Mouse (Mus musculus) bone marrow macrophage, adult 2 months (primary cell): ENCODE measurements around the gene Ttll13. TPM values are rescaled to one million over a fixed set of nuclear protein-coding genes. Genes with fewer than 3 reads are reported as not detected.

Experiments used
- H3K27ac ChIP-seq: 2 replicates; pipeline ENCODE4 v1.5.1; 2012; ENCODE audit warnings: low read depth, low read length; ENCODE audit not compliant: insufficient read depth
- H3K4me1 ChIP-seq: 2 replicates; pipeline ENCODE4 v1.6.1; 2012; ENCODE audit warnings: low read length; ENCODE audit not compliant: control insufficient read depth, insufficient read depth
- H3K4me3 ChIP-seq: 2 replicates; pipeline ENCODE4 v1.5.1; 2012; ENCODE audit warnings: mild to moderate bottlenecking, low read length, moderate library complexity; ENCODE audit not compliant: insufficient read depth
- CTCF ChIP-seq: IDR thresholded peaks from 2 replicates; pipeline ENCODE4 v1.5.1; 2012; ENCODE audit warnings: low read depth, mild to moderate bottlenecking, low read length, moderate library complexity
- POLR2A ChIP-seq: IDR thresholded peaks from 2 replicates; pipeline ENCODE4 v1.6.1; 2012; ENCODE audit warnings: mild to moderate bottlenecking, low read depth, low read length, borderline replicate concordance
- polyA plus RNA-seq: library from polyadenylated mRNA; stranded (reverse); fragments of >200 nt; gene quantifications from 2 replicates; pipeline ENCODE4 v1.2.4, GENCODE M21; 2012; ENCODE audit not compliant: missing spikeins, insufficient read depth, insufficient read length

Ttll13 gene
- polyA plus RNA-seq, 1 experiment = not detected

DNA sequence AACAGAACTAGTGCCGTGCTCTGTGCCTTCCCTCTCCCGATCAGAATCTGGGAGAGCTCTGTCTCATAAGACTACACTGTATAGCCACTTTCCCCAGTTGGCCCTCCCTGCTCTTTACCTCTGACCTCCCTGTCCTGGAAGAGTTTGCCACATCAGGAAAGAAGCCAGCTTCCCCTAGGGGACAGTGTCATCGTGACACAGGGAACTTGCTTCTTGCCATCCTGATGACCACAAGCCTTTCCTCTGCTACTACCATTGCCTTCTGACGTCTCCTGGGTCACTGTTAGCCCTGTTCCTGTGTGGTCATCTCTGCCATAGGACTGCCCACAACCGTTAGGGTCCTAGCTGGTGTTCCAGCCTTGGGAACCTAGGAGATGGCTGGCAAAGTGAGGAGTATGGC lies 43.2 kb upstream of the Ttll13 start:
- Histone ChIP-seq H3K27ac (no peak overlapping the region), H3K4me3 (no peak overlapping the region), H3K4me1 (peaks cover 32% of the 10 kb centered on the region)
- TF ChIP-seq CTCF (no peak), POLR2A (no peak)

DNA sequence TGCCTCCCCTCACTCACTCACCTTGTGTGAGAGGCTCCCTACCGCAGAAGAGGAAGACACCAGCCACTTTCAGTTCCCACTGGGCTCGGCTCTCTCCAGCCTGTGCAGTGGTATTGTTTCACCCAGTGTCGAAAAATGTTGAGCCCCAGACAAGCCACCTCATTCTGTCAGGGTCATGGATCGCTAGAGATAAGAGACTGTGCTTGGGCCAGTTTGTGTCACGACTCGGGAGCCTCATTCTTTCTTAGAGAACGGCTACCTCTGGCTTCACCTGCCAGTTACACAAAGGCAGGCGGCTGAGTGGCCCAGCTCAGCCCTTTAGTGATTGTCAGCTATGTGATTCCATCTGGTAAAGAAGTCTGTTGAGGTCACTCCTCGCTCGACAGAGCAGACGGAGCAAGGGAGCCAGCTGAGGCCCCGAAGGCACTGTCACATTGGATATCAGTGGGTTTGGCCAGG lies 42.5 kb upstream of the Ttll13 start:
- no peak overlapping the region for H3K27ac ChIP-seq
- H3K4me1 ChIP-seq = peaks cover 37% of the 10 kb centered on the region
- no peak for TF ChIP-seq POLR2A
- TF ChIP-seq CTCF = no peak

DNA sequence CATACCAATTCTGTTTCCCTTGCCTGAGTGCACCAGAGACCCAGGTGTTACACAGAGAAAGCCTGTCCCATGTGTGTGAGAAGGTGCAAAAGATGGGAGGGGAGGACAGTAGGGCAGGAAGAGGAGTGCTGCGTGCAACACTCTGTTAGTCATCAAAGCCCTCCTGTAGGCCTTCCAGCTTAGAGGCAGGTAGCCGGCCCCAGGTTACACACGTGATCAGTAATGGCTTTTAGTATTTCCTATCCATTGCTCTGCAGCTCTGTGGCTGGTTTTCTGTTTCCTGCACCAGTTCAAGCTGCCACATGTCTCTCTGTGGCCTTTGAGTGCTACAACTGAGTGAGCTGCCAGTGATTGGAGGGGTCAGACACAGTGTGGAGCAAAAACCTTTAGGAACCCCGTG lies 41.8 kb upstream of the Ttll13 start:
- H3K4me1 ChIP-seq = peaks cover 42% of the 10 kb centered on the region

More for the DNA sequence above, 42.5 kb upstream of the Ttll13 start:
- no peak overlapping the region for H3K4me3 ChIP-seq

DNA sequence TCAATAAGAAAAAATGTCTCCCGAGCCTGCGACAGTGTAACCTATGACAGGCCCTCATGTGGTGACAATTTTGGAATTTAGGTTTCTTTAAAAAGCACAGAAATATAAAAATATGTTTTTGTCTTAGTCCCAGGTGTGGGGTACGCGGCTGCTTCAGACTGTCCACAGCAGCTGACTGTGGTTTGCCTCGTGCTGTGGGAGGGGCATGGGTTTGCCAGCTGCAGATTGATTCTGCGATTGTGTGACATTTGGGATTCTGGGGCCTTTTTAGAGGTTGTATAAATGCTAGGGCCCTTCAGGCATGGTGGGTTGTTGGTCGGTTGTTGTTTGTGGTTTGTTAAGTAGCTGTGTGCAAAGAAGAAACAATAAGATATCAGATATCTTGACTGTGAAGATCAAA lies 41.2 kb upstream of the Ttll13 start:
- Histone ChIP-seq H3K4me1 (peaks cover 46% of the 10 kb centered on the region), H3K4me3 (no peak overlapping the region), H3K27ac (no peak overlapping the region)
- TF ChIP-seq POLR2A = no peak
- TF ChIP-seq CTCF = no peak

More for the DNA sequence above, 41.8 kb upstream of the Ttll13 start:
- no peak overlapping the region for H3K27ac ChIP-seq
- TF ChIP-seq POLR2A (no peak), CTCF (no peak)
- no peak overlapping the region for H3K4me3 ChIP-seq

DNA sequence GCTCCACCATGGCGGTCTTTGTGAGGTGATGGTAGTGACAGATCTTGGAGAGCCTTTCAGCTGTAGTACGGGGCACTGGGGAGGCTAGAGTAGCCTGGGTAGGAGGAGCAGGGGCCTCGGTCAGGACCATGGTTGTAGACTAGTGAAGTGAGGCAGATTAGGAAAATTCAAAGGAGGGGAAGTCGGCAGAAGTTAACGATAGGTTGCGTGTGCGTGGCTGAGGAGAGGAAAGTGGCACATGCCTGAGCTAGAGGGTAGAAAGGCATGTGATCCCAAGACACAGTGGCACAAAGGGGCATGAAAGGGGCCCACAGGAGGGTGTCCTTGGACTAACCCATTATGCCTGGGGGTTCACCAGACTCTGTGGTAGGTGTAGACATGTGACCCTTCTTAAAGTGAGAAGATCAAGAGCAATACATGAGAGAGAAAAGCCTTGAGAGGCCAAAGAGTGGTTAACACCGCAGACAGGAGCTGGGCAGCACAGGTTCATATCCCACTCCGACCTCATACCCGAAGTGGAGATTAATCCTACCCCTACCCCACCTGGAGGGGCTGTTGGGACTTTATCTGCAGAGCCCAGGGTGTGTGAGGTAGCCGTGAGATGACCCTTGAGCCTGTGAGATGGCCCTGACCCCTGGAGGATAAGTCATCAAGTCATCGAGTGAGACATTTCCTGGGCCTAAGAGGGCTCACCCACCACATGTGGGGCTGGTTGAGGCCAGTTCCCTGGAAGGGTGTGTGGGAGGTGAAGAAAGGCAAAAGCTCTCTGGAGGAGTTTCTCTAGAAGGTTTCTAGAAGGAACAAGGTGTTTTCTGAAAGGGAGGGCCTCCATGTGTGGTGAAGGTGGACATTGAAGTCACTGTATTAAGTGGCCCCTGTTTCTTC lies 40.2 kb upstream of the Ttll13 start:
- H3K27ac ChIP-seq = no peak overlapping the region
- peaks cover 56% of the 10 kb centered on the region for H3K4me1 ChIP-seq
- no peak for TF ChIP-seq POLR2A
- no peak for TF ChIP-seq CTCF
- no peak overlapping the region for H3K4me3 ChIP-seq

DNA sequence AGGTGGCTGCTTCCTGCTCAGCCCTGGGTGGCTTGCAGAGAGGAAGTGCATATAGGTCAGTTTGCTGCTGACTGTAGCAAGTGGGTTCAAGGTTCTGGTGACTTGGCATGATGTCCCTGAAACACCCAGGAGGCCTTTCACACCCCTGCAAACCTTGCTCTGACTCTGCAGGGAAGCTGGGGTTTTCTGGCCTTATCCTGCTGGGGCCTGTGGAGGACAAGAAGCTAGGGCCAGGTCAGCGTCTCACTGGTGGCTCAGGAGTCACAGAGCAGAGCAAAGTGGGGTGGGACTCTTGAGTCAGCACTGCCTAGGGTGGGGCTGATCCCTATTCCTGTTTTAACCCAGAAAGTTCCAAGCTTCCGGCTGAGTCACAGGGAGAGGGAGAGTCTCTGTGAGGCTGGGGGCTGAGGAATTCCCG lies 38.9 kb upstream of the Ttll13 start:
- TF ChIP-seq CTCF (no peak), POLR2A (no peak)
- Histone ChIP-seq H3K4me1 (peaks cover 56% of the 10 kb centered on the region), H3K27ac (no peak overlapping the region), H3K4me3 (no peak overlapping the region)

DNA sequence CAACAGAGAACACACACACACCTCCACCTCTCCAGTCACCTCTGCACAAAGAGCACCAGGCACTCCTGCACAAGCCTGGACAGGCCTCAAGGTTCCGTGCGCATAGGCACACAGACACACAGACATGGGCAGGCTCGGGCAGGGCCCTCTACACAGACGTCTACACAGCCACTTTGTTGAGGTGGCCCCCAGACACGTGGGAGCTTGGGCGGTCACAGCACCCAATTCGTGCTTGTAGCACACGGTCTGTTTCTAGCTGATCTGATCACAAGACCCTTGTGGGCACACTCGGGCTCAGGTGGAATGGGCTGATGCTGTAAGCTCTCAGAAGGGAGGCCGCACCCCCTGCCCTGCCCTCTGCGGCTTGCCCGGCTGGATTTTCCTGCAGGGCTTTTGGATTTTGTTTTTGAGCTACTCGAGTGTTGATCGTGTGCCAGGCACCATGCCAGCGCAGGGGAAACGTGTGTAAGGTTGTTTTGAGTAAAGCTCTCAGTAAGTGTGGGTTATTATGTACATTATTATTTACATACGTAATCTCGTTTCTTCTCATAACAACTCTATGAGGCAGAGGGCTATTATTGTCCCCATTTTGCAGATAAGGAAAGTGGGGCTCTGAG lies 38.0 kb upstream of the Ttll13 start:
- Histone ChIP-seq H3K4me3 (no peak overlapping the region), H3K27ac (no peak overlapping the region), H3K4me1 (peaks cover 48% of the 10 kb centered on the region)
- TF ChIP-seq CTCF = no peak
- no peak for TF ChIP-seq POLR2A

DNA sequence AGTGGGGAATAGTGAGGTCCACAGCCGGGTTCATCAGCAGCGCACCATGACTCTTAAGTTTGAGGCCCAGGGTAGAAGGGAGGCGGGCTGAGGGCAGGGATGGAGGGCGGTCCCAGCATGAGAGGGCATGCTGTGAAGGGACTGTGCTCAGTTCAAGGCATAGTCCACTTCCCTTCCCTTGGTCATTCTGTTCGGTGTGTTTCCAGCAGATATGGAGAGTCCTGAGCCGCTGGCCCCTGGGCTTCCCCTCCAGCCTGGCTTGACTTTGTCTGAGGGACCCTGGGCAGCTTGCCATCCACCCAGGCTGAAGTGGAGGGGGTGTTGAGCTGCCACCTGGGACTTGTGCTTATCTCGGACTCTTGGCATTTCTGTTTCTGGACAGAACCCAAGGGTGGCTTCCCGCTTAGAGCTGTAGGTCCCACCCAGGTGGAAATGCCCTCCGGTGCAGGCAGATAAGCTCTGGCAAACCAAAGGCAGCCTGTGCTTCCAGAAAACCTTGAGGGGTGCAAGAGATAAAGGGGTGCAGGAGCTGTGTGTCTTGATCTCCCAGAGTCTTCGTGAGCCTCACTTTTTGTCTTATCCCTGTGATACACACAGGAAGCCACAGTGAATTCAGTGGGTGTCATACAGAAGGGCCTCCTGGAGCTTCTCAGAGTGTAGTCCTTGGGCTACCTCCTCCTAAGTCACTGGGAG lies 37.3 kb upstream of the Ttll13 start:
- no peak; the same call in 1 of the 2 replicates for TF ChIP-seq CTCF
- no peak for TF ChIP-seq POLR2A
- no peak overlapping the region for H3K4me3 ChIP-seq
- H3K27ac ChIP-seq = no peak overlapping the region
- H3K4me1 ChIP-seq = peaks cover 41% of the 10 kb centered on the region

DNA sequence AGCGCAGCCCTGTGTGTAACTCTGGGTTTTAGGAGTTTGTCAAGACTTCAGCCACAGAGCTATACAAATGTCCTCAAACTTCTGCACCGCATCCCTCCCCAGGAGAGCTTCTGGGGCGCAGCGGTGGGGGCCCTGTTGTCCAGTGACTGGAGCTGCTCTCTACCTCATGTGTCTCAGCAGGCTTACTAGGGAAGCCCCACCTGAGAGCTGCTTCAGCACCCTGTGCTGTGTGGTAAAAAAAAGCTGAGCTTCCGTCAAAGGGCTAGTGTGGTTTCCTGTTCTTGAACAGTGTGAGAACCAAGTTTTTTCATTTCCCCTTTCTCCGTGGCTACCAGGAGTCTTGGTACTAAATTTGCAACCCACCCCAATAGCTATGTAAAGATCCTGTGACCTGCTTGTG lies 36.5 kb upstream of the Ttll13 start:
- peak overlapping the region; percentile 63 for H3K27ac ChIP-seq
- peaks cover 37% of the 10 kb centered on the region for H3K4me1 ChIP-seq
- H3K4me3 ChIP-seq = peak overlapping the region; percentile 6
- no peak for TF ChIP-seq POLR2A
- TF ChIP-seq CTCF = no peak
